13 mouse cellular contexts compared by ENCODE assay signal in the genomic region with DNA sequence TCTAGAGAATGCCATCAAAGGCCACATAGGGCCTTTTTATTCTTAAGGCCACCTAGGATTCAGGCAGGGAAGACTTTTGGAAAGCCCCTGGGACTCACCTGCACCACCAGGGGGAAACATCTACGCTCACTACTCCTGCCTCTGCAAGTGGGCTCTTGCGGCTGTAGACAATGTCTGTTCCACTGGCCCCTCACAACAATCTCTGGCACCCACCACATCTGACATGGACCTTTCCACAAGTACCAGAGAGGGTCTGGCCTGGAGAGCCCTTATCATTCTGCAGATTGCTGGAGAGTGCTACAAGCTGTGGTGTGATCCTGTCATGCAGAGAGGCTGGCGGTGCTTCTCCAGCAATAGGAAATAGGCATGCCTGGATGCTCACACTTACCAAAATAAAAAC.
"Had no signal": no experiment of that assay in that cellular context is flagged by ENCODE, and none has a peak within 500 bp of the region (broad histone marks: within the 10 kb centered on the region; RNA-seq: fewer than 3 reads in every experiment).

No protein-coding gene starts in this region.

- H3K9ac ChIP-seq: limb, embryonic 15.5 days; liver, embryonic 12.5 days; lung, embryonic 14.5 days; neural tube, embryonic 12.5 days had no signal

- H3K27me3 ChIP-seq: limb, embryonic 15.5 days; liver, embryonic 12.5 days; neural tube, embryonic 12.5 days had no signal

- ATAC-seq: liver, embryonic 12.5 days had no signal

- H3K9me3 ChIP-seq: limb, embryonic 15.5 days; liver, embryonic 12.5 days; midbrain, embryonic 10.5 days; neural tube, embryonic 12.5 days had no signal

- DNase-seq: kidney, postnatal 14 days; lung, embryonic 14.5 days; lung, postnatal 10 days; lung, postnatal 4 days; midbrain, embryonic 14.5 days; thymus, adult 18-20 months; thymus, postnatal 14 days had no signal

- H3K4me3 ChIP-seq: left cerebral cortex, adult 2 months; limb, embryonic 15.5 days; liver, embryonic 12.5 days; midbrain, embryonic 10.5 days; neural tube, embryonic 12.5 days had no signal

- H3K4me2 ChIP-seq: limb, embryonic 15.5 days; liver, embryonic 12.5 days; lung, embryonic 14.5 days; neural tube, embryonic 12.5 days had no signal

- H3K4me1 ChIP-seq: limb, embryonic 15.5 days; liver, embryonic 12.5 days; midbrain, embryonic 10.5 days; neural tube, embryonic 12.5 days had no signal

- H3K27ac ChIP-seq: left cerebral cortex, adult 2 months; limb, embryonic 15.5 days; liver, embryonic 12.5 days; midbrain, embryonic 10.5 days; neural tube, embryonic 12.5 days; stomach, postnatal 0 days had no signal

- H3K36me3 ChIP-seq: limb, embryonic 15.5 days; liver, embryonic 12.5 days; midbrain, embryonic 10.5 days; neural tube, embryonic 12.5 days had no signal
